Mouse (Mus musculus): ENCODE results near the gene Rasal2.

GRCm38 (mm10) chr1:157334834-157335233 lies 77.6 kb downstream of the Rasal2 start:
- TF ChIP-seq CTCF (IDR thresholded peaks at IDR 0.05) (no peak), POLR2A (IDR thresholded peaks at IDR 0.05; ENCODE audit: insufficient read depth, low read depth, low read length) (no peak), EP300 (IDR thresholded peaks at IDR 0.05; ENCODE audit: insufficient read depth, low read depth, low read length) (no peak)

Measured in heart, adult 2 months (tissue).